Comparison of ENCODE assay signal across 18 mouse cellular contexts in the genomic region with DNA sequence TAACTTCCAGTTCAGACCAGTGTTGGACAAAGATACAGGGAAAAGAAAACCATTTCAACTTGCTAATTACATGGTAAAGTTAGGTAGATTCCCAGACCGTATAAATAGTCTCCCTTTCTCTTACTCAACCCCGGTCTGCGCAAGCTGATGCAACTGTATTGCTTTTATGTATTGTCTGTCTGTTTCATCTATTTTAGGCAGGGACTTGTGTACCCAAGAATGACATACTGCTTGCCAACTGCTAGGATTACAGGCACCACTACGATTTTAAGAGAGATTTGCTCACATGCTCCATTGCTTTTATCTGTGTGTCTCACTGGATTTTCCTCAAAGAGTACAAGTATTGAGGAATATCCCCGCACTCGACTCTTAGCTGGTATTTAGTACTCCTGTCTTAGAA. TPM values are rescaled to one million over a fixed set of nuclear protein-coding genes. Genes with fewer than 3 reads are reported as not detected.
A peak's percentile ranks its signal among the peaks of the same experiment; 100 is the strongest.
DNase-seq lines count a peak whose midpoint lies in the region; TF ChIP-seq lines count a peak whose summit lies in the region.
"Had no signal": no experiment of that assay in that cellular context is flagged by ENCODE, and none has a peak within 500 bp of the region (broad histone marks: within the 10 kb centered on the region; RNA-seq: fewer than 3 reads in every experiment).

No protein-coding gene starts in this region.

- H3K4me2 ChIP-seq in CH12.LX (ENCODE audit: insufficient read depth, low read depth, poor library complexity, severe bottlenecking) (0 out of 2 replicates have a peak overlapping the region, but pooled peaks have one; percentile 14), myocyte (ENCODE audit: low read depth) (peak overlapping the region; percentile 59)

- dilution Hi-C loops in CH12.LX (cut with MboI; ENCODE audit: extremely low pct_ligation_motif_present, extremely low pct_unique_long_range_greater_than_20kb, low sequenced_read_pairs) = no loop called here

- in situ Hi-C loops in CH12.LX (cut with MboI; ENCODE audit: low pct_ligation_motif_present, low pct_unique_long_range_greater_than_20kb, low sequenced_read_pairs) = no loop called here

- peak overlapping the region; percentile 98; the same call in 1 of the 2 replicates for H3K27ac ChIP-seq in layer of hippocampus, adult 2 months
- no peak overlapping the region; the same call in 1 of the 2 replicates for H3K27ac ChIP-seq in CH12.LX (ENCODE audit: insufficient read depth, low read depth)
- H3K27ac ChIP-seq: embryonic facial prominence, embryonic 12.5 days; forebrain, embryonic 13.5 days had no signal

- H3K79me2 ChIP-seq in CH12.LX (replicated peaks; ENCODE audit: control insufficient read depth, extremely low read depth, insufficient read depth, poor library complexity, severe bottlenecking) (peaks cover 36% of the 10 kb centered on the region), myocyte (ENCODE audit: control insufficient read depth, insufficient read depth) (peaks cover 40% of the 10 kb centered on the region)

- no peak for TF ChIP-seq CTCF in layer of hippocampus, adult 2 months (conservative IDR thresholded peaks at IDR 0.05)
- no peak for TF ChIP-seq CTCF in CH12.LX (conservative IDR thresholded peaks at IDR 0.05 in 1 of 2, IDR thresholded peaks at IDR 0.05 in 1 of 2; ENCODE audit: low read depth in 2 of 2, low read length in 2 of 2)

- no peak for TF ChIP-seq EP300 in CH12.LX (IDR thresholded peaks at IDR 0.05; ENCODE audit: low read length)

- peaks cover 0 to 24% of the 10 kb centered on the region in 2 experiments for H3K36me3 ChIP-seq in CH12.LX (replicated peaks in 1 of 2; ENCODE audit: control insufficient read depth in 1 of 2, insufficient read depth in 1 of 2, low read length in 1 of 2)
- H3K36me3 ChIP-seq in myocyte (ENCODE audit: control insufficient read depth, insufficient read depth) = no peaks in the 10 kb centered on the region
- H3K36me3 ChIP-seq: embryonic facial prominence, embryonic 12.5 days; forebrain, embryonic 15.5 days had no signal

- H3K9ac ChIP-seq in CH12.LX (ENCODE audit: insufficient read depth, low read depth) = peak overlapping the region; percentile 1; the same call in 1 of the 2 replicates
- H3K9ac ChIP-seq: embryonic facial prominence, embryonic 12.5 days had no signal

- no peak for TF ChIP-seq RAD21 in CH12.LX (IDR thresholded peaks at IDR 0.05; ENCODE audit: low read depth, low read length)

- H3K9me3 ChIP-seq in CH12.LX (replicated peaks; ENCODE audit: low read length) = peaks cover 4% of the 10 kb centered on the region
- H3K9me3 ChIP-seq: forebrain, embryonic 13.5 days; forebrain, embryonic 15.5 days had no signal

- no peak for TF ChIP-seq POLR2A in CH12.LX (IDR thresholded peaks at IDR 0.05; ENCODE audit: low read depth, low read length)
- TF ChIP-seq POLR2A in myocyte (IDR thresholded peaks at IDR 0.05; ENCODE audit: insufficient read length, low read depth) = no peak

- H3K27me3 ChIP-seq in CH12.LX (replicated peaks) (no peaks in the 10 kb centered on the region), myocyte (ENCODE audit: control insufficient read depth, insufficient read depth, insufficient read length) (no peaks in the 10 kb centered on the region)
- H3K27me3 ChIP-seq: embryonic facial prominence, embryonic 12.5 days; forebrain, embryonic 13.5 days; forebrain, embryonic 15.5 days had no signal

- DNase-seq in layer of hippocampus, adult 2 months (ENCODE audit: low spot score in 2 of 2) = peak in 1 of 2 experiments; percentile 55
- DNase-seq in layer of hippocampus, adult 9-10 months (ENCODE audit: low spot score) = no peak
- no peak for DNase-seq in CH12.LX (ENCODE audit: extremely low read depth)
- DNase-seq in adrenal gland, adult (ENCODE audit: inconsistent age in 2 of 2, low spot score in 1 of 2) = no peak
- DNase-seq in frontal cortex, postnatal 10 days (ENCODE audit: low spot score in 2 of 2) = no peak
- DNase-seq: adrenal gland, adult 8-10 months; adrenal gland, postnatal 14 days; adrenal gland, postnatal 36 days; cerebellum, adult 2 months; cerebellum, adult 9-10 months; cerebellum, postnatal 10 days; cerebellum, postnatal 25 days; forebrain, postnatal 0 days had no signal

- H3K4me3 ChIP-seq in layer of hippocampus, adult 2 months = no peak overlapping the region
- H3K4me3 ChIP-seq in CH12.LX (replicated peaks in 1 of 3; ENCODE audit: low read depth in 2 of 3, low read length in 2 of 3, poor library complexity in 1 of 3) = no peak overlapping the region
- no peak overlapping the region for H3K4me3 ChIP-seq in myocyte

- no peak overlapping the region for H3ac ChIP-seq in myocyte (ENCODE audit: control insufficient read depth, insufficient read length)

- H3K4me1 ChIP-seq in CH12.LX (ENCODE audit: control insufficient read depth in 1 of 2, insufficient read depth in 2 of 2) = peaks cover 20 to 29% of the 10 kb centered on the region in 2 experiments

TF ChIP-seq in CH12.LX, 34 proteins besides CTCF, POLR2A, EP300 and RAD21:
- TF ChIP-seq ZKSCAN1 (IDR thresholded peaks at IDR 0.05; ENCODE audit: borderline replicate concordance, low read depth, low read length) = no peak
- TF ChIP-seq IRF4 (IDR thresholded peaks at IDR 0.05; ENCODE audit: low read depth, low read length) = no peak
- no peak for TF ChIP-seq RCOR1 (conservative IDR thresholded peaks at IDR 0.05; ENCODE audit: low read depth, low read length)
- TF ChIP-seq MXI1 (IDR thresholded peaks at IDR 0.05; ENCODE audit: low read depth, low read length) = no peak
- no peak for TF ChIP-seq ZC3H11A (IDR thresholded peaks at IDR 0.05; ENCODE audit: low read depth, low read length)
- no peak for TF ChIP-seq USF2 (conservative IDR thresholded peaks at IDR 0.05; ENCODE audit: low read depth, low read length)
- TF ChIP-seq UBTF (IDR thresholded peaks at IDR 0.05; ENCODE audit: low read depth, low read length) = no peak
- no peak for TF ChIP-seq MYC (IDR thresholded peaks at IDR 0.05; ENCODE audit: low read depth, low read length)
- no peak for TF ChIP-seq ZNF384 (IDR thresholded peaks at IDR 0.05; ENCODE audit: low read depth, low read length)
- TF ChIP-seq PAX5 (IDR thresholded peaks at IDR 0.05; ENCODE audit: low read length) = no peak
TF ChIP-seq in CH12.LX: peak in this region for 0.

TF ChIP-seq in myocyte, 11 proteins besides CTCF, POLR2A, EP300 and RAD21:
- no peak for TF ChIP-seq MYOG (IDR thresholded peaks at IDR 0.05; ENCODE audit: control insufficient read depth in 1 of 3, insufficient read depth in 1 of 3, insufficient read length in 2 of 3, low read depth in 2 of 3)
- no peak for TF ChIP-seq MYOD1 (IDR thresholded peaks at IDR 0.05; ENCODE audit: control insufficient read depth in 1 of 3, insufficient read length in 2 of 3, low read depth in 2 of 3)
- no peak for TF ChIP-seq TCF12 (IDR thresholded peaks at IDR 0.05; ENCODE audit: insufficient read depth, poor library complexity, severe bottlenecking)
- TF ChIP-seq SRF (IDR thresholded peaks at IDR 0.05; ENCODE audit: control insufficient read depth, insufficient read length, low read depth) = no peak
- TF ChIP-seq TCF3 (IDR thresholded peaks at IDR 0.05; ENCODE audit: insufficient read length, low read depth) = no peak
- TF ChIP-seq POLR2AphosphoS2 (IDR thresholded peaks at IDR 0.05; ENCODE audit: insufficient read length, low read depth) = no peak
- TF ChIP-seq MAX (IDR thresholded peaks at IDR 0.05; ENCODE audit: low read depth) = no peak
- TF ChIP-seq REST (IDR thresholded peaks at IDR 0.05; ENCODE audit: insufficient read depth, insufficient read length) = no peak
- no peak for TF ChIP-seq CEBPB (IDR thresholded peaks at IDR 0.05; ENCODE audit: insufficient read depth, poor library complexity, severe bottlenecking)
- no peak for TF ChIP-seq USF1 (IDR thresholded peaks at IDR 0.05; ENCODE audit: low read depth)
- TF ChIP-seq E2F4 (IDR thresholded peaks at IDR 0.05; ENCODE audit: insufficient read depth) = no peak

RNA-seq across cellular contexts. Expression of a gene that starts 0.9 kb away (rescaled TPM):
- total RNA-seq in layer of hippocampus, adult 2 months (2021) = 100 to 1,000 TPM; 206 to 221 TPM
- 202 and 217 TPM in 2 replicates for total RNA-seq in CH12.LX (2012; rRNA removed)
- 349 and 352 TPM in 2 replicates for total RNA-seq in CH12.LX (2014; rRNA removed)
- 277 and 352 TPM in 2 replicates for polyA plus RNA-seq in CH12.LX (2012; ENCODE audit: insufficient read length, low read depth)
- polyA plus RNA-seq in myocyte (2012; fragmentation: generic; extraction: Trizol) = 211 TPM

RNA-seq across cellular contexts. Expression of a gene that starts 18.6 kb away (rescaled TPM):
- total RNA-seq in layer of hippocampus, adult 2 months (2021) = 10 to 100 TPM; 40.0 to 40.6 TPM
- total RNA-seq in CH12.LX (2012; rRNA removed) (not detected in 2 replicates), CH12.LX (2014; rRNA removed) (not detected in 2 replicates)
- polyA plus RNA-seq in CH12.LX (2012; ENCODE audit: insufficient read length, low read depth) (not detected in 2 replicates), myocyte (2012; fragmentation: generic; extraction: Trizol) (0.02 TPM)
- total RNA-seq: MEL had no signal

RNA-seq across cellular contexts. Expression of a gene that starts 27.5 kb away (rescaled TPM):
- total RNA-seq in layer of hippocampus, adult 2 months (2021) = 10 to 100 TPM; 10.1 to 10.2 TPM
- total RNA-seq in CH12.LX (2012; rRNA removed) (14.3 and 16.2 TPM in 2 replicates), CH12.LX (2014; rRNA removed) (20.5 and 24.2 TPM in 2 replicates)
- polyA plus RNA-seq in CH12.LX (2012; ENCODE audit: insufficient read length, low read depth) (42.6 and 48.4 TPM in 2 replicates), myocyte (2012; fragmentation: generic; extraction: Trizol) (15.1 TPM)

RNA-seq across cellular contexts. Expression of a gene that starts 52.2 kb away (rescaled TPM):
- total RNA-seq in layer of hippocampus, adult 2 months (2021) = 1 to 10 TPM; 4.7 to 5.3 TPM
- total RNA-seq in CH12.LX (2012; rRNA removed) = 0.38 and 0.71 TPM in 2 replicates
- not detected in 2 replicates for total RNA-seq in CH12.LX (2014; rRNA removed)
- 0.17 and 0.22 TPM in 2 replicates for polyA plus RNA-seq in CH12.LX (2012; ENCODE audit: insufficient read length, low read depth)
- polyA plus RNA-seq in myocyte (2012; fragmentation: generic; extraction: Trizol) = 0.10 TPM

Comparison
In these comparisons a context has a peak if more than half of its experiments do, and no peak if none do; other contexts are left out.
1. RNA of a gene that starts 18.6 kb away (total RNA-seq): 40.0 to 40.6 TPM in layer of hippocampus, adult 2 months; not detected in CH12.LX; every median in the first group is over 10 times any median in the second.